11 mouse cellular contexts compared by ENCODE assay signal in the genomic region with DNA sequence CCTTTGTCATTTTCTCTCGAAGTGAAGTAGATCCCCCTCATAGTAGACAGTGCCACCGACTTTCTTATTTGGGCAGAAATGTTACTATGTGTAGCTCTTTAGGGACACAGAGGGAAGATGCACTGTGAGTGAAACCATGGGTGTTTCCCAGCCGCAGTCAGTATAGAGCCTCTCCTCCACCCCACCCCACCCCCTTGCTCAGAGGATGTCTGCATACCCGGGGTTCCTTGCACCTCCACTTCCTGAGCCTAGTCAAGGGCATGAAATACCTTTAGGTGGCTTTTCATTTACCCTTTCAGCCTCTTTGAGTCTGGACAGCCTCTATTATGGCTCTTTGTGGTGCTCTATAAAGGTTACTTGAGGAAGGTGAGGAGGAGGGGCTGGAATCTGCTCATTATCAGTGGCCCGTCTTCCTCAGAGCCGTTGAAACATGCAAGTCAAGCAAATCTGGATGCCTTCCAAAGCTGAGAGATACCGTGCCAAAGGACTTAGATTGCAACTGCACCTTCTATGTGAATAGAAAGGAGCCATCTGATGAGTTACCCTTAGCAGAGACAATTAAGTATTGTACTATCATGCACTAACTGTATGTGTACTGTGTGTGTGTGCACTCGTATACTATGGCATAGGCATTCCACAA.
DNase-seq lines count a peak whose midpoint lies in the region; ATAC-seq and TF ChIP-seq lines count a peak whose summit lies in the region.
"Had no signal": no experiment of that assay in that cellular context is flagged by ENCODE, and none has a peak within 500 bp of the region (broad histone marks: within the 10 kb centered on the region; RNA-seq: fewer than 3 reads in every experiment).

No protein-coding gene starts in this region.

- DNase-seq in heart, adult 8-10 months (ENCODE audit: low spot score), result no peak
- DNase-seq in liver, postnatal 0 days, result no peak
- DNase-seq in liver, embryonic 11.5 days (ENCODE audit: low spot score), result no peak
- peak; percentile 6 for DNase-seq in NIH3T3 (ENCODE audit: low read depth)
- DNase-seq in ovary, postnatal 10 days (ENCODE audit: low spot score), result no peak
- DNase-seq: gastrocnemius, postnatal 10 days; lung, adult 2 months had no signal

- no peak for TF ChIP-seq CTCF in liver, postnatal 0 days (IDR thresholded peaks at IDR 0.05; ENCODE audit: low read depth)

- WGBS in heart, embryonic 12.5 days, result 30% methylated on average over 8 of the region's 8 CpGs
- 42% methylated on average over 8 of the region's 8 CpGs for WGBS in liver, postnatal 0 days (ENCODE audit: insufficient replicate concordance)
- WGBS in liver, embryonic 11.5 days, result 64% methylated on average over 8 of the region's 8 CpGs

- H3K27me3 ChIP-seq in heart, embryonic 12.5 days (replicated peaks), result no peaks in the 10 kb centered on the region
- no peaks in the 10 kb centered on the region for H3K27me3 ChIP-seq in liver, postnatal 0 days (ENCODE audit: insufficient read depth, low read length)
- no peaks in the 10 kb centered on the region for H3K27me3 ChIP-seq in liver, embryonic 11.5 days (replicated peaks; ENCODE audit: control insufficient read depth, insufficient read depth, low read length)
- H3K27me3 ChIP-seq: forebrain, embryonic 15.5 days had no signal

- H3K36me3 ChIP-seq in heart, embryonic 12.5 days, result no peaks in the 10 kb centered on the region
- H3K36me3 ChIP-seq in liver, postnatal 0 days (replicated peaks; ENCODE audit: insufficient read depth, low read length), result no peaks in the 10 kb centered on the region
- H3K36me3 ChIP-seq in liver, embryonic 11.5 days (ENCODE audit: control insufficient read depth, insufficient read depth, low read length), result no peaks in the 10 kb centered on the region
- H3K36me3 ChIP-seq: forebrain, embryonic 15.5 days had no signal

- no peak overlapping the region for H3K9ac ChIP-seq in heart, embryonic 12.5 days
- H3K9ac ChIP-seq in liver, postnatal 0 days (replicated peaks), result no peak overlapping the region
- H3K9ac ChIP-seq in liver, embryonic 11.5 days (ENCODE audit: low read depth, low read length), result no peak overlapping the region
- H3K9ac ChIP-seq: forebrain, embryonic 15.5 days had no signal

- ATAC-seq in heart, embryonic 12.5 days (ENCODE audit: insufficient number of reproducible peaks, low FRiP score), result no peak
- no peak for ATAC-seq in liver, postnatal 0 days
- no peak for ATAC-seq in liver, embryonic 11.5 days (replicated peaks; ENCODE audit: low FRiP score)
- ATAC-seq in common myeloid progenitor, adult 5-6 weeks (replicated peaks; ENCODE audit: low read depth, poor library complexity, severe bottlenecking), result peak; percentile 63; the same call in 1 of the 2 replicates
- ATAC-seq: forebrain, embryonic 15.5 days; midbrain, embryonic 16.5 days had no signal

- peak overlapping the region; percentile 30; the same call in 1 of the 2 replicates for H3K4me2 ChIP-seq in heart, embryonic 12.5 days
- H3K4me2 ChIP-seq in liver, postnatal 0 days (ENCODE audit: low read depth, low read length), result no peak overlapping the region
- H3K4me2 ChIP-seq in liver, embryonic 11.5 days, result no peak overlapping the region
- H3K4me2 ChIP-seq: forebrain, embryonic 15.5 days had no signal

- peaks cover 7% of the 10 kb centered on the region for H3K4me1 ChIP-seq in heart, embryonic 12.5 days (replicated peaks)
- no peaks in the 10 kb centered on the region for H3K4me1 ChIP-seq in liver, postnatal 0 days (ENCODE audit: insufficient read depth)
- H3K4me1 ChIP-seq in liver, embryonic 11.5 days (replicated peaks; ENCODE audit: control insufficient read depth, insufficient read depth, low read length), result no peaks in the 10 kb centered on the region
- H3K4me1 ChIP-seq: forebrain, embryonic 15.5 days had no signal

- no peak overlapping the region for H3K27ac ChIP-seq in heart, embryonic 12.5 days (ENCODE audit: poor library complexity, severe bottlenecking)
- H3K27ac ChIP-seq in liver, postnatal 0 days (ENCODE audit: low read depth), result no peak overlapping the region
- H3K27ac ChIP-seq in liver, embryonic 11.5 days (ENCODE audit: low read depth, low read length), result no peak overlapping the region
- H3K27ac ChIP-seq: forebrain, embryonic 15.5 days had no signal

- no peaks in the 10 kb centered on the region for H3K9me3 ChIP-seq in heart, embryonic 12.5 days (replicated peaks)
- no peaks in the 10 kb centered on the region for H3K9me3 ChIP-seq in liver, postnatal 0 days (ENCODE audit: low read length)
- H3K9me3 ChIP-seq in liver, embryonic 11.5 days (ENCODE audit: control insufficient read depth, low read length), result no peaks in the 10 kb centered on the region
- H3K9me3 ChIP-seq: forebrain, embryonic 15.5 days had no signal

- H3K4me3 ChIP-seq in heart, embryonic 12.5 days, result no peak overlapping the region
- no peak overlapping the region for H3K4me3 ChIP-seq in liver, postnatal 0 days (ENCODE audit: low read depth, low read length)
- H3K4me3 ChIP-seq in liver, embryonic 11.5 days (ENCODE audit: low read depth, low read length), result no peak overlapping the region
- H3K4me3 ChIP-seq: forebrain, embryonic 15.5 days had no signal

- peak; percentile 31; the same call in 1 of the 2 replicates for TF ChIP-seq EP300 in liver, postnatal 0 days (IDR thresholded peaks at IDR 0.05; ENCODE audit: low read depth)
